In genomic region chr2:170193850-170194249, GRCm38 (mm10) we compare ENCODE assay signal across 9 mouse cellular contexts. TPM values are rescaled to one million over a fixed set of nuclear protein-coding genes. Genes with fewer than 3 reads are reported as not detected.
DNase-seq lines count a peak whose midpoint lies in the region; ATAC-seq and TF ChIP-seq lines count a peak whose summit lies in the region.
"Had no signal": no experiment of that assay in that cellular context is flagged by ENCODE, and none has a peak within 500 bp of the region (broad histone marks: within the 10 kb centered on the region; RNA-seq: fewer than 3 reads in every experiment).

No protein-coding gene starts in this region.

- ATAC-seq in heart, postnatal 0 days (ENCODE audit: insufficient read depth, low read depth) = no peak
- peak; percentile 57 for ATAC-seq in hindbrain, embryonic 12.5 days (ENCODE audit: low FRiP score)
- ATAC-seq in midbrain, embryonic 15.5 days (replicated peaks) = 0 out of 2 replicates have a peak, but pooled peaks have one; percentile 21

- no peaks in the 10 kb centered on the region for H3K27me3 ChIP-seq in heart, postnatal 0 days (ENCODE audit: control insufficient read depth, insufficient read depth, low read length)
- no peaks in the 10 kb centered on the region for H3K27me3 ChIP-seq in hindbrain, embryonic 12.5 days
- H3K27me3 ChIP-seq in midbrain, embryonic 15.5 days (replicated peaks) = no peaks in the 10 kb centered on the region; the same call in 1 of the 2 replicates

- DNase-seq in heart, postnatal 0 days (ENCODE audit: low spot score) = no peak
- DNase-seq in heart, postnatal 10 days = no peak
- DNase-seq in frontal cortex, postnatal 25 days (ENCODE audit: low spot score in 2 of 2) = no peak
- no peak for DNase-seq in right cerebral cortex, postnatal 4 days
- DNase-seq in ovary, adult 18-20 months (ENCODE audit: low spot score) = no peak
- DNase-seq: gastrocnemius, postnatal 36 days had no signal

- H3K4me1 ChIP-seq in heart, postnatal 0 days (ENCODE audit: control insufficient read depth, insufficient read depth) = no peaks in the 10 kb centered on the region
- peaks cover 2% of the 10 kb centered on the region; the same call in 1 of the 2 replicates for H3K4me1 ChIP-seq in bone marrow, adult 2 months (ENCODE audit: control insufficient read depth, insufficient read depth, low read length)
- peaks cover 16% of the 10 kb centered on the region for H3K4me1 ChIP-seq in hindbrain, embryonic 12.5 days
- peaks cover 18% of the 10 kb centered on the region for H3K4me1 ChIP-seq in midbrain, embryonic 15.5 days

- H3K9ac ChIP-seq in heart, postnatal 0 days (replicated peaks; ENCODE audit: low read depth, low read length) = no peak overlapping the region
- H3K9ac ChIP-seq in hindbrain, embryonic 12.5 days = no peak overlapping the region
- H3K9ac ChIP-seq in midbrain, embryonic 15.5 days = peak overlapping the region; percentile 1; the same call in 1 of the 2 replicates

- H3K4me2 ChIP-seq in heart, postnatal 0 days (ENCODE audit: low read depth, low read length) = peak overlapping the region; percentile 47
- peak overlapping the region; percentile 51 for H3K4me2 ChIP-seq in hindbrain, embryonic 12.5 days (replicated peaks)
- peak overlapping the region; percentile 45 for H3K4me2 ChIP-seq in midbrain, embryonic 15.5 days

- no peaks in the 10 kb centered on the region for H3K9me3 ChIP-seq in heart, postnatal 0 days (replicated peaks; ENCODE audit: control insufficient read depth, low read length)
- H3K9me3 ChIP-seq in hindbrain, embryonic 12.5 days (replicated peaks) = no peaks in the 10 kb centered on the region
- no peaks in the 10 kb centered on the region for H3K9me3 ChIP-seq in midbrain, embryonic 15.5 days

- H3K4me3 ChIP-seq in heart, postnatal 0 days (ENCODE audit: low read depth, low read length) = peak overlapping the region; percentile 16; the same call in 1 of the 2 replicates
- no peak overlapping the region for H3K4me3 ChIP-seq in bone marrow, adult 2 months (replicated peaks; ENCODE audit: control insufficient read depth, low read depth, low read length)
- 0 out of 2 replicates have a peak overlapping the region, but pooled peaks have one; percentile 22 for H3K4me3 ChIP-seq in hindbrain, embryonic 12.5 days
- peak overlapping the region; percentile 23; the same call in 1 of the 2 replicates for H3K4me3 ChIP-seq in midbrain, embryonic 15.5 days

- no peak for TF ChIP-seq EP300 in heart, postnatal 0 days (IDR thresholded peaks at IDR 0.05; ENCODE audit: low read depth)

- H3K36me3 ChIP-seq in heart, postnatal 0 days (replicated peaks; ENCODE audit: control insufficient read depth, insufficient read depth, low read length) = no peaks in the 10 kb centered on the region
- no peaks in the 10 kb centered on the region for H3K36me3 ChIP-seq in hindbrain, embryonic 12.5 days
- no peaks in the 10 kb centered on the region for H3K36me3 ChIP-seq in midbrain, embryonic 15.5 days (replicated peaks)

- H3K27ac ChIP-seq in heart, postnatal 0 days (ENCODE audit: low read depth) = no peak overlapping the region
- peak overlapping the region; percentile 15; the same call in 1 of the 2 replicates for H3K27ac ChIP-seq in bone marrow, adult 2 months (ENCODE audit: control insufficient read depth, insufficient read depth, low read depth, low read length, poor library complexity)
- H3K27ac ChIP-seq in hindbrain, embryonic 12.5 days = peak overlapping the region; percentile 83
- peak overlapping the region; percentile 78 for H3K27ac ChIP-seq in midbrain, embryonic 15.5 days

- TF ChIP-seq CTCF in heart, postnatal 0 days (IDR thresholded peaks at IDR 0.05; ENCODE audit: low read depth) = no peak
- TF ChIP-seq CTCF in bone marrow, adult 2 months (IDR thresholded peaks at IDR 0.05; ENCODE audit: control insufficient read depth, insufficient read depth, low read length) = no peak

- no peak for TF ChIP-seq POLR2A in bone marrow, adult 2 months (IDR thresholded peaks at IDR 0.05; ENCODE audit: borderline replicate concordance, control insufficient read depth, low read depth, low read length)

- intact Hi-C loops in heart, postnatal 10 days (cut with DNase I) = no loop called here

- 47% methylated on average over 6 of the region's 6 CpGs for WGBS in heart, postnatal 0 days
- WGBS in bone marrow, adult 2 months = 37% methylated on average over 6 of the region's 6 CpGs
- 19% methylated on average over 6 of the region's 6 CpGs for WGBS in hindbrain, embryonic 12.5 days
- WGBS in midbrain, embryonic 15.5 days = 13% methylated on average over 6 of the region's 6 CpGs

RNA-seq across cellular contexts. Expression of gene Zfp217, which starts 45.9 kb away (rescaled TPM):
- 9.8 and 10.1 TPM in 2 replicates for total RNA-seq in heart, postnatal 0 days (2014; rRNA removed; ENCODE audit: low replicate concordance)
- polyA plus RNA-seq in heart, postnatal 0 days (2015; fragmentation: Nextera tagmentation; extraction: Ambion mirVana) = 1.9 and 2.1 TPM in 2 replicates
- total RNA-seq in heart, postnatal 10 days (2021) = 10 to 100 TPM; 14.4 to 17.7 TPM
- polyA plus RNA-seq in bone marrow, adult 2 months (2011; ENCODE audit: insufficient read depth, insufficient read length, low replicate concordance, missing spikeins) = 10.1 and 23.7 TPM in 2 replicates
- 3.7 and 3.9 TPM in 2 replicates for polyA plus RNA-seq in hindbrain, embryonic 12.5 days (2016; fragmentation: Nextera tagmentation; extraction: Ambion mirVana)
- 1.4 TPM in 2 replicates for polyA plus RNA-seq in midbrain, embryonic 15.5 days (2015; fragmentation: Nextera tagmentation; extraction: Ambion mirVana)
